Mouse (Mus musculus): ENCODE data around the gene Scgb1a1. TPM values are rescaled to one million over a fixed set of nuclear protein-coding genes. Genes with fewer than 3 reads are reported as not detected.
"Not testable (repeated sequence)": the region's sequence is repeated elsewhere in the genome, so short reads cannot be mapped to it uniquely, and the experiment has no call there.

Gene Scgb1a1
- polyA plus RNA-seq, 1 experiment from 2014 or later = not detected

DNA sequence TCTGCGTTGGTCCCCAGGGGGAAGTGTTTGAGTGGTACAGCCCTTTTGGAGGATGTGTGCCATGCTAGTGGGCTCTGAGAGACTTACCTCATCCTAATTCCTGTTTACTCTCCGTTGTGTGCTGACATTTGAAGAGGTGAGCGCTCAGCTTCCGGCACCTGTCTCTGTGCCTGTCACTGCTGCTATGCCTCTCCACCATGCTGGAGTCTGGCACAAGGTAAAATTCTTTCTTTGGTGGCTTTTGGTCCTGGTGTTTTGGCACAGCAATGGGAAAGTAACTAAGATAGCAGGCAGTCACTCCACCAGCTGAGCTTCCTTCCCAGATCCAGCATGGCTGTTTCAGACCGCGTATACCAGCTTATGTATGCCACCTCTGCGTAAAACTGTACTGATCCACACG, 12.0 kb upstream of the Scgb1a1 start:
- Histone ChIP-seq H3K27ac (replicated peaks) (no peak overlapping the region), H3K4me2 (no peak overlapping the region), H3K4me3 (no peak overlapping the region), H3K27me3 (replicated peaks) (no peaks in the 10 kb centered on the region), H3K9me3 (no peaks in the 10 kb centered on the region), H3K9ac (no peak overlapping the region), H3K36me3 (no peaks in the 10 kb centered on the region), H3K4me1 (0 out of 2 replicates have a peak, but pooled peaks cover 4% of the 10 kb centered on the region)
- ATAC-seq (ENCODE audit: extremely low read depth, insufficient number of reproducible peaks, low FRiP score, low TSS enrichment) = no peak
- WGBS = 81% methylated on average over 8 of the region's 8 CpGs

GRCm38 (mm10) chr19:9097441-9097840, 9.7 kb upstream of the Scgb1a1 start:
- no peaks in the 10 kb centered on the region for H3K36me3 ChIP-seq
- 78% methylated on average over 13 of the region's 13 CpGs for WGBS

GRCm38 (mm10) chr19:9095111-9095510, 7.4 kb upstream of the Scgb1a1 start:
- no peaks in the 10 kb centered on the region for H3K9me3 ChIP-seq
- ATAC-seq (ENCODE audit: extremely low read depth, insufficient number of reproducible peaks, low FRiP score, low TSS enrichment) = no peak
- H3K36me3 ChIP-seq = no peaks in the 10 kb centered on the region
- H3K4me2 ChIP-seq = no peak overlapping the region
- 0 out of 2 replicates have a peak, but pooled peaks cover 4% of the 10 kb centered on the region for H3K4me1 ChIP-seq
- H3K27me3 ChIP-seq (replicated peaks) = no peaks in the 10 kb centered on the region
- H3K4me3 ChIP-seq = no peak overlapping the region
- no peak overlapping the region for H3K27ac ChIP-seq (replicated peaks)
- H3K9ac ChIP-seq = no peak overlapping the region
- 65% methylated on average over 5 of the region's 5 CpGs for WGBS

More at GRCm38 (mm10) chr19:9097441-9097840, 9.7 kb upstream of the Scgb1a1 start:
- no peak overlapping the region for H3K9ac ChIP-seq
- no peaks in the 10 kb centered on the region for H3K27me3 ChIP-seq (replicated peaks)
- no peak for ATAC-seq (ENCODE audit: extremely low read depth, insufficient number of reproducible peaks, low FRiP score, low TSS enrichment)
- no peak overlapping the region for H3K27ac ChIP-seq (replicated peaks)
- H3K4me3 ChIP-seq = no peak overlapping the region
- no peaks in the 10 kb centered on the region for H3K9me3 ChIP-seq
- H3K4me2 ChIP-seq = no peak overlapping the region
- H3K4me1 ChIP-seq = 0 out of 2 replicates have a peak, but pooled peaks cover 4% of the 10 kb centered on the region

DNA sequence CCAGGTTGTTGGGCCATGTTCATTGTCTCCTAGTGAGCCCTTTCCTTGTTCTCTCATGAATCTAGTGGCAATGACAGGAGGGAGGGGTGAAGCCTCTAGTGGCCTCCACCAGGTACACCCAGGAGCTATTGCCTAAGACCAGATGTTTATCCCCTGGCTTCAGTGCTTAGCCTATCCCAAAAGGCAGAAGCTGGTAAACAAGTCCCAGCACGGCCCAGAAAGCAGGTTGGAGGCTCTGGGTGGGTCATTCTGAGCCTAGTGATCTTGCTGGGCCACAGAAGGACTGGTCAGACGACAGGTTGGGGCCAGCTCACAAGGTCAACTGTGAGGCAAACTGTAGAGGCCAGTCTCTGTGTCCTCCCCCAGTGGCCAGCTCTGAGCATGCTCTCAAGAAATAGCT, 3.0 kb upstream of the Scgb1a1 start:
- no peak overlapping the region for H3K4me2 ChIP-seq

GRCm38 (mm10) chr19:9090191-9090590, 2.4 kb upstream of the Scgb1a1 start:
- no peaks in the 10 kb centered on the region for H3K4me1 ChIP-seq
- no peaks in the 10 kb centered on the region for H3K36me3 ChIP-seq
- H3K9me3 ChIP-seq = no peaks in the 10 kb centered on the region
- no peak overlapping the region for H3K27ac ChIP-seq (replicated peaks)
- H3K4me3 ChIP-seq = no peak overlapping the region
- ATAC-seq (ENCODE audit: extremely low read depth, insufficient number of reproducible peaks, low FRiP score, low TSS enrichment) = no peak
- WGBS = 47% methylated on average over 4 of the region's 4 CpGs
- no peak overlapping the region for H3K9ac ChIP-seq
- no peak overlapping the region for H3K4me2 ChIP-seq
- H3K27me3 ChIP-seq (replicated peaks) = no peaks in the 10 kb centered on the region

More for the DNA sequence above, 3.0 kb upstream of the Scgb1a1 start:
- no peaks in the 10 kb centered on the region for H3K27me3 ChIP-seq (replicated peaks)
- no peak overlapping the region for H3K27ac ChIP-seq (replicated peaks)
- no peak for ATAC-seq (ENCODE audit: extremely low read depth, insufficient number of reproducible peaks, low FRiP score, low TSS enrichment)
- no peaks in the 10 kb centered on the region for H3K4me1 ChIP-seq
- no peaks in the 10 kb centered on the region for H3K36me3 ChIP-seq
- 49% methylated on average over 2 of the region's 2 CpGs for WGBS
- H3K9ac ChIP-seq = no peak overlapping the region
- H3K4me3 ChIP-seq = no peak overlapping the region
- no peaks in the 10 kb centered on the region for H3K9me3 ChIP-seq

DNA sequence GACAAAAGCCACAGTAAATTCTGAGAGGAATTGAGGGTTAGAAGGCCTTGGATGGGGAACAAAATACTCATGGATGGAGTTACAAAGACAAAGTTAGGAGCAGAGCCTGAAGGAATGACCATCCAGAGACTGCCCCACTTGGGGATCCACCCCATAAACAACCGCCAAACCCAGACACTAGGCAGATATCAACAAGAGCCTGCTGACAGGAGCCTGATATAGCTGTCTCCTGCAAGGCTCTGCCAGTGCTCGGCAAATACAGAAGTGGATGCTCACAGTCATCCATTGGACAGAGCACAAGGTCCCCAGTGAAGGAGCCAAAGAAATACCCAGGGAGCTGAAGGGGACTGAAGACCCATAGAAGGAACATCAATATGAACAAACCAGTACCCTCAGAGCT, 3.9 kb downstream of the Scgb1a1 start:
- not testable (repeated sequence) for H3K36me3 ChIP-seq; H3K27me3 ChIP-seq (replicated peaks); H3K9ac ChIP-seq; H3K4me2 ChIP-seq; H3K4me3 ChIP-seq; H3K9me3 ChIP-seq; ATAC-seq (ENCODE audit: extremely low read depth, insufficient number of reproducible peaks, low FRiP score, low TSS enrichment); H3K27ac ChIP-seq (replicated peaks)
- WGBS = 21% methylated on average over 2 of the region's 2 CpGs
- H3K4me1 ChIP-seq = peaks cover 23% of the 10 kb centered on the region

DNA sequence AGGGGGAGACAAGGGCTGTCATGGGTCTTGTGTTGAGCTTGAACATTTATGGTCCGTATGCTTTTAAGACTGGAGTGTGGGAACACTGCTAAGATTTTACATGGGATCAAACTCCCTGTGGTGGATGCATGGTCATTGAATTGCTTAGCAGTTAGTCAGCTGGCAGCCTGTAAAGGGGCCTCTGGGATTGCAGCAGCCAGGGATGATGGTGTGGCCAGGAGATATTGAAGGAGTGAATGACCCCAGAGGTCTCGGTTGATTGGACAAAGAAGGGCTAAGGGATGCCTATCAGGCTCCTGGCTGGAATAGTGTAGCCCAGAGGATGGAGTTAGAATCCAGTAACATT, 4.8 kb downstream of the Scgb1a1 start:
- peak overlapping the region; percentile 58 for H3K4me2 ChIP-seq
- ATAC-seq (ENCODE audit: extremely low read depth, insufficient number of reproducible peaks, low FRiP score, low TSS enrichment) = no peak
- no peaks in the 10 kb centered on the region for H3K36me3 ChIP-seq
- H3K4me3 ChIP-seq = 0 out of 2 replicates have a peak overlapping the region, but pooled peaks have one; percentile 29
- no peaks in the 10 kb centered on the region for H3K9me3 ChIP-seq
- 66% methylated on average over 2 of the region's 2 CpGs for WGBS
- no peaks in the 10 kb centered on the region for H3K27me3 ChIP-seq (replicated peaks)
- peaks cover 23% of the 10 kb centered on the region for H3K4me1 ChIP-seq
- H3K27ac ChIP-seq (replicated peaks) = no peak overlapping the region
- H3K9ac ChIP-seq = peak overlapping the region; percentile 47; the same call in 1 of the 2 replicates

DNA sequence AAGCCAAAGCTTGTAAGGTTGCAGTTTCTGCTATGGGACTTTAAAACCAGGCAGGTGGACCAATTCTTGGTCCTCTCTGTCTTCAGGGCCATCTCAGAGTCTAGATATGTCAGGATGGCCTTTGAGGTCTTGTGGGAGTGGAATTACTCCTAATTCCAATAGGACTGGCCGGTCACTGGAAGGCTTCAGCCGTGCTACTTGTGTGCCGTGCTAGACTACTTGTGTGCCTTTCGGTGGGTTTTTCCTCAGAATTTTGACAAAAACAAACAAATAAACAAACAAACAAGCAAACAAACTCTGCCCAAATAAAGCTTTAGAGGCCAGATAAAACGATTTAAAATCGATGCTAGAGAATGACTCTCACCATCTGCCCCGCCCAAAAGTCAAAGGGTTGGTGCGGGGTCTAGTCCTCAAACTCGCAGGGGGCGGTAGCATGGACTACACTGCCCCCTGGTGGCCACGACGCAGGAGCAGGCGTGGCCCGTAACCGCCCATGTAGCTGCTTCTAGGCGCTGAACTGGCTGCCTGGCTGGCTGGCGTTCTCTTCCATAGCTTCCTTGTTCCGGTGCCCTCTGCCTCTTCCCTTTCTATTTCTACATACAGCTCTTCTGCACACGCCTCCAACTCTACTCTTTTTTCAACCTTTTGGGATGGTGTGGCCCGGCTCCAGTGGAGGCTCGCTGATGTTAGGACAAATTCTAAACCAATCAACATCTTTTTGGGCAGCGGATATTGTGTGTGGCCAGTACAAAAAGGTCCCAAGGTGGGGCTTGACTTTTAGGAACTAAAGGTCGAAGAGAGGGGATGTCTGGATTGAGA, 5.4 kb downstream of the Scgb1a1 start:
- Histone ChIP-seq H3K27me3 (replicated peaks) (no peaks in the 10 kb centered on the region), H3K4me1 (peaks cover 23% of the 10 kb centered on the region), H3K27ac (replicated peaks) (no peak overlapping the region), H3K9me3 (no peaks in the 10 kb centered on the region), H3K36me3 (no peaks in the 10 kb centered on the region), H3K4me3 (peak overlapping the region; percentile 29; the same call in 1 of the 2 replicates), H3K4me2 (peak overlapping the region; percentile 58), H3K9ac (peak overlapping the region; percentile 47; the same call in 1 of the 2 replicates)
- peak; percentile 66; the same call in 1 of the 2 replicates for ATAC-seq (ENCODE audit: extremely low read depth, insufficient number of reproducible peaks, low FRiP score, low TSS enrichment)
- 19% methylated on average over 23 of the region's 23 CpGs for WGBS

DNA sequence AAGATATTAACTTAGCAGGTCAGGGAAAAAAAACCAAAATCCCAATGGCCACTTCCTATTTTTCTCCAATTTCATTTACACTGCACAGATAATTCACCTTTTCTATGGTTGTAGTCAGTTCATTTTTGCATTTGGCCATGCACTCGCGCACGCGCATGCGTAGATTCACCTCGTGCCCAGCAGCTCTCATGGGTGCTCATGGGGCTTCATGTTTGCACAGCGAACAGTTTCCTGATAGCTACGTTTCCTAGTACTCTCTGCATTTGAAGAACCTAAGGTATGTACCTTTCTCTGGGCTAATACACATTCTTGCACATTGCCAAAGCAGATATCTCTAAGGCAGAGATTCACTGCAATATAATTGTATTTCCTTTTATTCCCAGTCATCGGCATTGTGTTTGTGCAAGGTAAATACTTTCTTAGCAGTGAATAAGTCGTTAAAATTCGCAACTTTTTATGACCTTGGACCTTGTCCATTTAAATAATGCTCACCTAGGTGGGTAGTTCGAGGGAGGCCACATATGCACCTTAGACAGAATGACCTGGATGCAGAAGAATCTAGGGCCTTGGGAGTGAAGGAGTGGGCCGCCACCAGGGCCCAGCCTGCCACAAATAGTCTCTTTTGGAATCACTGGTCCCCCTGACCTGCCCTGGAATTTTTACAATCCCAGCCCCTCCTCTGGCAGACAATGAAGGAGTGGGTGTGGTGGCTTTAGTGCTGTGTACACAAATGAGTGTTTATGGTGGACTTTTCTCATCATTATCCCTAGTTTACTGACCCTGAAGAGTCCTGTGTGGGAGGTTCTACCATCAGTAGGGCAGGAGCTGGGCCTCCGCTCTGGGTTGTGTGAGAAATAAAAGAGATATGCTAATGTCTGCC, 6.2 kb downstream of the Scgb1a1 start:
- WGBS = 85% methylated on average over 14 of the region's 14 CpGs
- Histone ChIP-seq H3K9me3 (no peaks in the 10 kb centered on the region), H3K9ac (peak overlapping the region; percentile 12; the same call in 1 of the 2 replicates), H3K4me1 (peaks cover 23% of the 10 kb centered on the region), H3K27ac (replicated peaks) (no peak overlapping the region), H3K4me2 (peak overlapping the region; percentile 58; the same call in 1 of the 2 replicates), H3K36me3 (no peaks in the 10 kb centered on the region), H3K27me3 (replicated peaks) (no peaks in the 10 kb centered on the region), H3K4me3 (no peak overlapping the region)
- no peak for ATAC-seq (ENCODE audit: extremely low read depth, insufficient number of reproducible peaks, low FRiP score, low TSS enrichment)

DNA sequence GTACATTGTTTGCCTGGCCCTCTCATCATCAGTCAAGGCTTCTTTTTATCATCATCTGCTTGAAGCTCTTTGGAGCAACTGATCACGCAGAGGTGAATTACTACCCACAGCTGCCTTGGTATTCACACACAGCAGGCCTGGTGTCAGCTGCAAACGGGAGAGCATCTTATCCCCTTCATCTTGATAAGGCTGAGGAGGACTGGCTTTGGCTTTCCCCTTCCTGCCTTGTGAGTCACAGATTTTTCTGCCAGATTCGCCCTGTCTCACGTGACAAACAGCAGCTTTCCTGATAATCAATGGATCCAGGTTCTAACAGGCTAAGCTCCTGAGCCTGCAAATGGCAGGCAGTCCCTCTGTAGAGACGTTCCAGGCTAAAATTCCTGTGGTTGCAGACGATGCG, 7.8 kb downstream of the Scgb1a1 start:
- no peak overlapping the region for H3K9ac ChIP-seq
- H3K4me1 ChIP-seq = peaks cover 26% of the 10 kb centered on the region
- no peak for ATAC-seq (ENCODE audit: extremely low read depth, insufficient number of reproducible peaks, low FRiP score, low TSS enrichment)
- H3K27me3 ChIP-seq (replicated peaks) = no peaks in the 10 kb centered on the region
- no peak overlapping the region for H3K4me2 ChIP-seq
- no peak overlapping the region for H3K4me3 ChIP-seq
- 24% methylated on average over 7 of the region's 7 CpGs for WGBS
- H3K27ac ChIP-seq (replicated peaks) = no peak overlapping the region
- H3K36me3 ChIP-seq = no peaks in the 10 kb centered on the region
- H3K9me3 ChIP-seq = no peaks in the 10 kb centered on the region

DNA sequence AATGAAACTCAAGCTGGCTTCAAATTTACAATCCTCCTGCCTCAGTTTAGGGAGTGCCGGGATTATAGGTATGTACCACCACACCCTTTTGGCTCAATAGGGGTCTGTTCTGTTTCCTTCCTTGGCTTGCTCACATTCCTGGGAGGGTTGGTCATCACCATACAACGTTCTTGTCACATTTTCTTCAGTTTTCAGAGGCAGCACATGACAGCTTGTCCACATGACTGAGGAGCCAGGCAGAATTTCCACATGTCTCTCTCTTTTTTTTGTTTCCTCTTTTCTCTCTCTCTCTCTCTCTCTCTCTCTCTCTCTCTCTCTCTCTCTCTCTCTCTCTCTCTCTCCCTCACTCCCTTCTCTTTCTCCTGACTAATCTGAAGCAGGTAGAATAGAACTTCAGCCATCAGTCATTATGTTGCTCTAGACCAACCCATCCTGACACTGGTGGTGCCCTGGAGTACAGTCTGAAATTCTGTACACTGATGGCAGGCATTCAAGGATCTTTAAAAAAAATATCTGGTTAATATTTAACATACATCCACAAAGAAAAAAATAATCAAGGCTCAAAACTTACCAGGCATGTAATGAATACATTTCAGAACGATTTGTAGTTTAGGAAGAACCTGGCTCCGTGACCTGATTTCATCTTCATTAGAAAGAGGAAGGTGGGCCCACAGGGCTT, 10.6 kb downstream of the Scgb1a1 start:
- Histone ChIP-seq H3K4me2 (no peak overlapping the region), H3K36me3 (no peaks in the 10 kb centered on the region), H3K27ac (replicated peaks) (no peak overlapping the region), H3K9ac (no peak overlapping the region), H3K4me3 (no peak overlapping the region), H3K27me3 (replicated peaks) (no peaks in the 10 kb centered on the region), H3K9me3 (no peaks in the 10 kb centered on the region), H3K4me1 (peaks cover 27% of the 10 kb centered on the region)
- 62% methylated on average over 4 of the region's 4 CpGs for WGBS
- ATAC-seq (ENCODE audit: extremely low read depth, insufficient number of reproducible peaks, low FRiP score, low TSS enrichment) = no peak

All from heart, embryonic 13.5 days (tissue).